Mouse (Mus musculus): ENCODE results near the gene Limk2.

Gene Limk2

GRCm38 (mm10) chr11:3408997-3409732 is at the start of gene Limk2:
Gene Limk2, minus strand, starts transcription at chr11:3409189.
- peak; percentile 95 for DNase-seq (ENCODE audit: low spot score in 2 of 2)

- DNase-seq (ENCODE audit: low spot score in 2 of 2), result no peak
Observed at GRCm38 (mm10) chr11:3458428-3459104, 49.6 kb upstream of the Limk2 start.

- DNase-seq (ENCODE audit: low spot score in 2 of 2), result peak; percentile 39 to 50
Observed at GRCm38 (mm10) chr11:3456354-3456753, 47.4 kb upstream of the Limk2 start.

GRCm38 (mm10) chr11:3454506-3454905 is 45.5 kb upstream of the Limk2 start:
- no peak for DNase-seq (ENCODE audit: low spot score in 2 of 2)

DNA sequence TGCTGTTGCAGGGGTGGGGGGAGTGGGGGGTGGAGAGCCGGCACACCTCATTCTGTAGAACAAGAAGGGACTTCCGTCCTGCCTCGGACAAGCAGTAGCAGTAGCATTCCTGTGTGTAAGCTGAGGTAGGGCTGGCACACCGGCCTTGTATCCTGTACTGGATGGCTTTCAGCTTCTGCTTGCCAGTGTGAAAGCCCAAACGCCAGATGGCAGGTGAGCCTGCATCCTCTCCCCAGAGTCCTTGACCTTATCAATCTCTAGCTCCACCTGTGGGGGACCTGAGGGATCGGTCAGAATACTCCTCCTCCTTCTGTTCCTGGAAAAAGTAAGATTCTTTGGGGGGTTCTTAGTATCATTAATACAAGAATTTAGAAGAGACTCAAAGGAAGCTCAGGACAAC is 44.5 kb upstream of the Limk2 start:
- no peak for DNase-seq (ENCODE audit: low spot score in 2 of 2)

DNA sequence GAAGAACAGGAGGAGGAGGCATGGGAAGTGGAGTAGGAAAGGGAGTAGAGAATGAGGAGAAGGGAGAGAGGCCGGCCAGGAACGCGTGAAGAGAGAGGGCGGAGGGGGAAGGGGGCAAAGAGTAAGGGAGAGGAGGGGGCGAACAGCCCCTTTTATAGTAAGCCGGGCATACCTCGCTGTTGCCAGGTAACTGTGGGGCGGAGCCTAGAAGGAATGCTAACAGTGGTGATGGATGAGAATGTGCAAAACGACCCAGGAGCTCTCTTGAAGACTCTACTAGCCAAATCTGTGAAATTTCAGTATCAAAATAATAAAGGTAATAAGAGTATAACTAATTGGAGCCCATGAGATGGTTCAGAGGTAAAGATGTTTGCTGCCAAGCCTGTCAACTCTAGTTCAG is 43.8 kb upstream of the Limk2 start:
- no peak for DNase-seq (ENCODE audit: low spot score in 2 of 2)

- peak; percentile 91 for DNase-seq (ENCODE audit: low spot score in 2 of 2)
Observed at GRCm38 (mm10) chr11:3452167-3452639, 43.2 kb upstream of the Limk2 start, which contains the start of gene Rnf185. Gene Rnf185, minus strand, starts transcription at chr11:3452363.

DNA sequence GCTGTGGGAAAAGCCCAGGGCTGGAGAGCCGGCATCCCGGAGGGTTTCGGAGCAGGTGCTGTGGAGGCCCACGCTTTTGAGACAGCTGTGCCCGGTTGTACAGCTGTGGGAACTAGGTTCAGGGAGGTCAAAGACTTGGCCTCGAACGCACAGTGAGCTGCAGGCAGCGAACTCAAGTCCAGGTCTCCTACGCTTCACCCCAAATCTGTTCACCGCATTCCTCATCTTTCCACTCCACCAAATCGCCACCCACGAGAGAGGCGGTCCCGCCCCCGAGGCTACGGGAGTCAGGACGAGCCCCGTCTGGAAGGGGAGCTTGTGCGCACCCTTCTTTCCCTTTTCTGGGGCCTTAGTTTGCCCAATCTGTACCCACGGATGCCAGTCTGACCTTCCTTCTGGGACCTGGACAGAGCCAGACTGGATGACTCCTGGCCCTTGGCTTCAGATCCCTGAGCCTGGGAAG is 42.7 kb upstream of the Limk2 start:
- peak; percentile 29 to 36 for DNase-seq (ENCODE audit: low spot score in 2 of 2)

- DNase-seq (ENCODE audit: low spot score in 2 of 2), result no peak
Observed at GRCm38 (mm10) chr11:3444875-3445274, 35.9 kb upstream of the Limk2 start.

DNA sequence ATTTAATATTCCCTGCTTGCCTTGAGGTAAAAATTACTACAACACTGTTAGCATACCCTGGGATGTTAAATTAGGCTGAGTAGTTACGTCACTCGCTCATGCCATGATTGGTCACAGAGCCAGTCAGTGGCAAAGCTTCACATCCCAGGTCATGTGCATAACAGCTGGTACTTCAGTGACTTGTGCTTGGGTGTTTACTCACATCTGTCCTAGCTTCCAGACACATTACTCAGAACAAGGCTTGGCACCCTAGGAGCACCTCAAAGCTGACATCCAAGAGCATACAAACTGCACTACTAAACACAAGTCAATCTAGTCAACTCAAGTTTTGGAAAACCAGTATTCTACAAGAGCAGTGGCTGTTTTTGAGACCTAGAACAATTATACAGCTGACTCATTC is 34.1 kb upstream of the Limk2 start:
- DNase-seq (ENCODE audit: low spot score in 2 of 2), result no peak

GRCm38 (mm10) chr11:3442677-3443076 is 33.7 kb upstream of the Limk2 start:
- no peak for DNase-seq (ENCODE audit: low spot score in 2 of 2)

GRCm38 (mm10) chr11:3441696-3442443 is 32.9 kb upstream of the Limk2 start:
- DNase-seq (ENCODE audit: low spot score in 2 of 2), result no peak

DNA sequence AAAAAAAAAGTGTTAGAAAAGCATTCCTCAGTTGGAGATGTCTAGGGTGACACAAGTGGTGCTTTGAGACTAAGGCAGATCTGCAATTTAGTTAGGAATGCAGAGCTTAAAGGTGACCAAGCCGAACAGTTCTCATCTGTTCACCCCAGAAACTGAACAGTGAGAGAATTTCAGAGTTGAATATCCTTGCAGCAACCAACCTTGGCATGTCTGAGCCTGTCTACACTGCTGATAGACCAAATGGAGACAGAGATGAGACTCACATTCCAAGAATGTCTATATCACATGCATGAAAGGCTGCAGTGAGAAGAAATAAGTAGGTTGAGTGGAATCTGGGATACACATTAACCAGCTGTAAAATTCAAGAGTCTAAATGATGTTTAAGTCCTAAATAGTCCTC is 28.6 kb upstream of the Limk2 start:
- no peak for DNase-seq (ENCODE audit: low spot score in 2 of 2)

- no peak for DNase-seq (ENCODE audit: low spot score in 2 of 2)
Observed at GRCm38 (mm10) chr11:3433809-3434208, 24.8 kb upstream of the Limk2 start.

- DNase-seq (ENCODE audit: low spot score in 2 of 2), result no peak
Observed at GRCm38 (mm10) chr11:3431976-3432603, 23.1 kb upstream of the Limk2 start.

DNA sequence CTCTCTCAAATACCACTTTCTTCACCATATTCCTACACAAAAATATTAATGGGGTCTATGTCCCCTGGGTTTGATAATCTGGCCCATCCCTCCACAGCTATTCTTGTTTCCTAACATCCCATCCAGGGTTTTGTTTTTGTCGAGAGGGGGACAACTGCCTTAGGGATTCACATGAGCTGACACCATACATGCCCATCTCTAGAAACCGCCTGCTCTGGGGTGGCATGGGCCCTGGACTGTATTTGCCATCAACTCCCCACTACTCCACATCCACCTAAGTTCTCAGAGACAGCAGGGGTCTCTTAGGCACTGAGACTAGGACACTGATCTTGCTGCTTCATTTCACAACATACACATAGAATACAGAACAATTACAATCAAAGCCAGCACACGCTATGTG is 22.5 kb upstream of the Limk2 start:
- no peak for DNase-seq (ENCODE audit: low spot score in 2 of 2)

DNA sequence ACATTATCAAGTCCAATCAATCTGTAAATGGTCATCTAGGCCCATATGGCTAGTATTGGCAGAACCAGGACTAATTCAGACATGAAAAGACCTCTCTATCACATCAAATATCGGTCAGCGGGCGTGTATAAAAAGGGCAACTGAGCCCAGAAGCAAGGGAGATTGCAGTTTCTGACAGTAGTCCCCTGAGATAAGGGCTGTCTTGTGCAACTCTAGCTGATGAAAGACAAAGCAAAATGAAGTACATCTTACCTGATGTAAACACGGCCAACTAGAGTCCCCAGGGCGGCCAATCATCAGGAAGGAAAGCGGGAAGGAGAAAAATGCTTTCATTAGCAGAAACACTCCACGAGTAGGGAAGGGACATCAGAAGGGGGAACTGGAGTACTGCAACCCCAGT is 19.6 kb upstream of the Limk2 start:
- no peak for DNase-seq (ENCODE audit: low spot score in 2 of 2)

GRCm38 (mm10) chr11:3427697-3428230 is 18.8 kb upstream of the Limk2 start:
- DNase-seq (ENCODE audit: low spot score in 2 of 2), result no peak

GRCm38 (mm10) chr11:3422242-3422641 is 13.3 kb upstream of the Limk2 start:
- no peak for DNase-seq (ENCODE audit: low spot score in 2 of 2)

DNA sequence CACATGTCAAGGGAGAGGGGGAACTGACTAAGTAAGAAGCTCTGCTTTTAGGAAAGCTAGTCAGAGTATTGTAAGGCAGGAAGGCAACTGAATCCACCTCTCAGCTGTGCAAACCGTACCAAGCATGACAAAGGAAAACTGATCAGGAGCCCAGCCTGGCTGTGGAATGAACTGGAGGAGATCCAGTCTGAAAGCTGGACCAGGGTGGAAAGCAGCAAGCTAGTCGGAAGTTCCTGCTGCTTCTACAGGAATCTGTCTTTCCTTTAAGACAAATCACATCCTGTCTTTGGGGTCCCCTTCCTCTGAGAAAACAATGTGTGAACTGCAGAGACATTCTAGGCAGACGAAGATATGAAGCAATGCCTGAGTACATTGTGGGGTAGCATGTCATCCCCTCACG is 9.8 kb upstream of the Limk2 start:
- no peak for DNase-seq (ENCODE audit: low spot score in 2 of 2)

- DNase-seq (ENCODE audit: low spot score in 2 of 2), result no peak
Observed at GRCm38 (mm10) chr11:3417795-3418194, 8.8 kb upstream of the Limk2 start.

DNA sequence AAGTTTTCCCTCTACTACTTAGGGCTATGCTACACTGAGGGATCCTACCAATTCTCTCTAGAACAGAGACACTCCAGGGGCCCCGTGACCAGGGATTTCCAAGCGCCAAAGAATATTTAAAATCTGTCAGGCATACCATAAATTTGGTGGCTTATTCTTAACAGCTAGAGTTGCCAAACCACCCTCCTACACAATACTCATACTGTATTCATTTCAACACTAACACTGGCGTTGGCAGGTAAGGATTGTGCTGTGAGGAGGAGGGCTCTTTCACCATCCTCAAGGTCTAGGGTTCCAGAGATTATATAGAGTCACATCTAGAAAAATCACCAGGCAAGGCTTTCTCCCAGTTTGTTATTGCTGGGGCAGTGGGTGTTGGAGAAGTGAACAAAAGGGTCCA is 7.4 kb upstream of the Limk2 start:
- no peak for DNase-seq (ENCODE audit: low spot score in 2 of 2)

Data from spleen, postnatal 36 days (tissue).